Mouse (Mus musculus): Measurements from ENCODE around the gene Cnpy2. TPM values are rescaled to one million over a fixed set of nuclear protein-coding genes. Genes with fewer than 3 reads are reported as not detected.
A peak's percentile ranks its signal among the peaks of the same experiment; 100 is the strongest.
"Not testable (repeated sequence)": the region's sequence is repeated elsewhere in the genome, so short reads cannot be mapped to it uniquely, and the experiment has no call there.

The Cnpy2 gene
- total and polyA plus RNA-seq, 3 experiments = 27.8 to 65.3 (median 58.9) TPM

- no peak overlapping the region for H3K4me3 ChIP-seq
- TF ChIP-seq EP300 (IDR thresholded peaks at IDR 0.05; ENCODE audit: insufficient read depth, low read depth, low read length) = no peak
- no peak for TF ChIP-seq CTCF (IDR thresholded peaks at IDR 0.05)
- no peak for TF ChIP-seq POLR2A (IDR thresholded peaks at IDR 0.05; ENCODE audit: insufficient read depth, low read depth, low read length)
- 75% methylated on average over 20 of the region's 20 CpGs for WGBS
- no peak for DNase-seq
- no peak overlapping the region for H3K9ac ChIP-seq (ENCODE audit: low read depth, low read length)
- H3K27ac ChIP-seq = no peak overlapping the region
- intact Hi-C loops (cut with DNase I) = loop anchor here (10.0 kb wide), 1 partner anchor 148 kb away; no protein-coding TSS in a partner anchor
- no peaks in the 10 kb centered on the region for H3K79me2 ChIP-seq (replicated peaks; ENCODE audit: control insufficient read depth, insufficient read depth, low read length)
- H3K27me3 ChIP-seq (ENCODE audit: control insufficient read depth, insufficient read depth, low read length) = no peaks in the 10 kb centered on the region
- no peaks in the 10 kb centered on the region for H3K36me3 ChIP-seq (ENCODE audit: control insufficient read depth, insufficient read depth, low read length)
- H3K4me1 ChIP-seq (ENCODE audit: control insufficient read depth, insufficient read depth, low read length) = no peaks in the 10 kb centered on the region
Measured at GRCm38 (mm10) chr10:128282886-128283450, 39.3 kb upstream of the Cnpy2 start.

GRCm38 (mm10) chr10:128283604-128284579, 38.4 kb upstream of the Cnpy2 start:
- TF ChIP-seq POLR2A (IDR thresholded peaks at IDR 0.05; ENCODE audit: insufficient read depth, low read depth, low read length) (no peak), CTCF (IDR thresholded peaks at IDR 0.05) (peak; percentile 86), EP300 (IDR thresholded peaks at IDR 0.05; ENCODE audit: insufficient read depth, low read depth, low read length) (0 out of 2 replicates have a peak, but pooled peaks have one; percentile 32)
- no peaks in the 10 kb centered on the region for H3K79me2 ChIP-seq (replicated peaks; ENCODE audit: control insufficient read depth, insufficient read depth, low read length)
- intact Hi-C loops (cut with DNase I) = loop anchor here (1.0 to 10.0 kb wide), 2 partner anchors 71 to 149 kb away; no protein-coding TSS in a partner anchor
- H3K36me3 ChIP-seq (ENCODE audit: control insufficient read depth, insufficient read depth, low read length) = no peaks in the 10 kb centered on the region
- no peak overlapping the region for H3K27ac ChIP-seq
- no peaks in the 10 kb centered on the region for H3K4me1 ChIP-seq (ENCODE audit: control insufficient read depth, insufficient read depth, low read length)
- no peak overlapping the region for H3K9ac ChIP-seq (ENCODE audit: low read depth, low read length)
- peak; percentile 57 to 76 for DNase-seq
- 62% methylated on average over 31 of the region's 31 CpGs for WGBS
- no peaks in the 10 kb centered on the region for H3K27me3 ChIP-seq (ENCODE audit: control insufficient read depth, insufficient read depth, low read length)
- no peak overlapping the region for H3K4me3 ChIP-seq

GRCm38 (mm10) chr10:128290594-128290993, 31.7 kb upstream of the Cnpy2 start:
- H3K4me1 ChIP-seq (ENCODE audit: control insufficient read depth, insufficient read depth, low read length); H3K36me3 ChIP-seq (ENCODE audit: control insufficient read depth, insufficient read depth, low read length); H3K27me3 ChIP-seq (ENCODE audit: control insufficient read depth, insufficient read depth, low read length); H3K27ac ChIP-seq; H3K79me2 ChIP-seq (replicated peaks; ENCODE audit: control insufficient read depth, insufficient read depth, low read length); intact Hi-C loops (cut with DNase I); H3K4me3 ChIP-seq; H3K9ac ChIP-seq (ENCODE audit: low read depth, low read length): not testable (repeated sequence)
- 67% methylated on average over 1 of the region's 1 CpGs for WGBS
- peak; percentile 56 to 68 for DNase-seq

- H3K27me3 ChIP-seq (ENCODE audit: control insufficient read depth, insufficient read depth, low read length) = no peaks in the 10 kb centered on the region
- TF ChIP-seq CTCF (IDR thresholded peaks at IDR 0.05) (no peak), POLR2A (IDR thresholded peaks at IDR 0.05; ENCODE audit: insufficient read depth, low read depth, low read length) (no peak), EP300 (IDR thresholded peaks at IDR 0.05; ENCODE audit: insufficient read depth, low read depth, low read length) (no peak)
- no peak overlapping the region for H3K4me3 ChIP-seq
- no peak overlapping the region for H3K9ac ChIP-seq (ENCODE audit: low read depth, low read length)
- no peak for DNase-seq
- intact Hi-C loops (cut with DNase I) = no loop called here
- H3K79me2 ChIP-seq (replicated peaks; ENCODE audit: control insufficient read depth, insufficient read depth, low read length) = no peaks in the 10 kb centered on the region
- H3K36me3 ChIP-seq (ENCODE audit: control insufficient read depth, insufficient read depth, low read length) = no peaks in the 10 kb centered on the region
- 73% methylated on average over 13 of the region's 13 CpGs for WGBS
- H3K4me1 ChIP-seq (ENCODE audit: control insufficient read depth, insufficient read depth, low read length) = peaks cover 2% of the 10 kb centered on the region
- no peak overlapping the region for H3K27ac ChIP-seq
Measured at GRCm38 (mm10) chr10:128296370-128297090, 25.7 kb upstream of the Cnpy2 start.

- intact Hi-C loops (cut with DNase I) = no loop called here
- peaks cover 2% of the 10 kb centered on the region for H3K4me1 ChIP-seq (ENCODE audit: control insufficient read depth, insufficient read depth, low read length)
- no peak overlapping the region for H3K4me3 ChIP-seq
- no peak overlapping the region for H3K9ac ChIP-seq (ENCODE audit: low read depth, low read length)
- H3K27ac ChIP-seq = no peak overlapping the region
- no peak for TF ChIP-seq CTCF (IDR thresholded peaks at IDR 0.05)
- TF ChIP-seq EP300 (IDR thresholded peaks at IDR 0.05; ENCODE audit: insufficient read depth, low read depth, low read length) = no peak
- TF ChIP-seq POLR2A (IDR thresholded peaks at IDR 0.05; ENCODE audit: insufficient read depth, low read depth, low read length) = no peak
- no peaks in the 10 kb centered on the region for H3K36me3 ChIP-seq (ENCODE audit: control insufficient read depth, insufficient read depth, low read length)
- 44% methylated on average over 4 of the region's 4 CpGs for WGBS
- H3K27me3 ChIP-seq (ENCODE audit: control insufficient read depth, insufficient read depth, low read length) = no peaks in the 10 kb centered on the region
- DNase-seq = no peak
- H3K79me2 ChIP-seq (replicated peaks; ENCODE audit: control insufficient read depth, insufficient read depth, low read length) = no peaks in the 10 kb centered on the region
Measured at GRCm38 (mm10) chr10:128297221-128297620, 25.0 kb upstream of the Cnpy2 start.
